Mouse (Mus musculus) lung, adult 18-20 months (tissue): ENCODE measurements around the gene Pjvk.
"Not testable (repeated sequence)": the region's sequence is repeated elsewhere in the genome, so short reads cannot be mapped to it uniquely, and the experiment has no call there.

ENCODE experiments used
- DNase-seq, 2 experiments: peaks; one replicate each; pipeline ENCODE4 v3.0.0; 2022; ENCODE audit warnings: mixed read lengths in 2 of 2

The Pjvk gene

DNA sequence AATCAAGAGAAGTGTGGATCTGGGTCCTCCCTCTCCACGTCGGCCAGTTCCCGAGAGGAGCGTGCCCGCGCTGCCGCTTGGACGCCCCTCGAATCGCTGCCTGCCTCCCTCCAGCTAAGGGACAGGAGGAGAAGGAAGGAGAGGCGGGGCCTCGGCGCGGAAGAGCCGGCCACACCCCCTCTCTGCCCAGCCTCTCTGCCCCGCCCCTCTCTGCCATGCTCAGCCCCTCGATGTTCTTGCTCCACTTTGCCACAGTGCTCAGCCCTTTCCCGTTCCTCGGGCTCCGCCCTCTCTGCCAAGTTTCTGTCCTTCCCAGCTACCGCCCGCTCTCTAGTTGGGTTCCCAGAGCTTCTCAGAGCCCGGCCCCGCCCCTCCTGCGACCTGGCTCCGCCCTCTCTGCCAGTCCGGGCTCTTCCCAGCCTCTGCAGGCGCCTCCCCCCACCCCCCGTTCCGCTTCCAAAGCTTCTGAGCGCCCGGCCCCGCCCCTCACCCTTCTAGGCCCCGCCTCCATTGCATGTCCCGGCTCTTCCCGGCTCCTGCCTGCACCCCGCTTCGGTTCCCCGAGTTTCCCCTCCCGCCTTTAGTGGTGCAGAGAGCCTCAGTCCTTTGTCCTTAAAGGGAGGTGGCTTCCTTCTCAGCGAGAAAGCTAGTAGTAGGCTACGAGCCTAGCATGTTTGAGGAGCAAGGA lies at the start of gene Pjvk, which contains the start of gene Prkra:
Pjvk (plus strand) TSS at position 594 of the 688 bp plus-strand sequence.
Prkra (minus strand) TSS at position 133 of the 688 bp plus-strand sequence.
- DNase-seq: peak; percentile 99 to 100

DNA sequence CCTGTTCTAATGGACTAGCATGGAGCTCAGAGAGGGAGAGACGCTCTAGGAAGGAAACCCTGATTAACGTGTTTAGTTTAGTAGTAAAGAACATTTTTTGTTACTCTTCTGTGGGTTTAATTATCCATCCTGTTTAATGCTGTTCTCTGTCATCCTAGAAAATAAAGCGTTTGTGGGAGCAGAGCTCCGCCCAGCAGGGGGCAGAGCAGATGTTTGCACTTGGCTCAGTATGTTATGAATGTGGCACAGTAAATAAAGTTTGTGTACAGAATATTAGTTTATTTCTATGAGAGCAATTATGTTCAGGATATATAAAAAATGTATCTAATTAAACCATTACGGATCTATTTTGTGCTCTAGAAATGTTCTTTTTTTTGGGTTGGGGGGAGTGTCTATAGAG lies 49.1 kb upstream of the Pjvk start:
- DNase-seq: peak in 1 of 2 experiments; percentile 15

DNA sequence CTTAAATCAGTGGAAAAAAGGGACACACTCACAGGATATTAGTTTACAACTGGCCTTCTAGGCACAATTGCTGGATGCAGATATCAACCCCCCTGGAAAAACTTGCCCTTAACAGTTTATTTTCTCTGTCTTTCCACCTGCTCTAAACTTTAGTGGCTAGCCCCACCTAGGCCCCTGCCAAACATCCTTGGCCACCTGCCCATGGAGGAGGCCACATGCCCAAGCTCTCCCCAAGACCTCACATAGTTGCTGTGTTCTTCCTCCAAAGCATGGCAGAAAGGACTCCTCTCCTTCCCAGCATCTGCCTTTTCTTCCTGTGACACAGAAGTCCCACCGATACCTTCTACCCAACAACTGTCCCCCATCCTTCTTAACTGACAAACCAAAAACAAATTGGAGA lies 46.0 kb upstream of the Pjvk start:
- DNase-seq: no peak

DNA sequence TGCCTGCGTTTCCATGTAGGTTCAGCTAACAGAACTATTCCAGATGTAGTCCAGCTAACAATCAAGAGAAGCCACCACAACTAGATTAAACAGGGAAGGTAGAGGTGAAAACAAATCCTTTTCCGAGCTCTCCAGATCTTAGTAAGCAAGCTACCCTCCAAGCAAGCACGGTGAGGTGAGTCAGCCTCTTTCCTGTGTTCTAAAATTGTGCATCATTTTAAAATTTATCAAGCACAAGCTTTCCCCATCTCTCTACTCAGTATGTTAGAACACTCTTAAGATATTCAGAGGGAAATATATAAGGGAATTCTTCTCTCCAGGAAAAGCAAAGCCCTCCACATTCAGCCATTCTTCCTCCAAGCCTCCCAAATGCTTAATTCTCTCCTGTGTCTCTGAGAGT lies 41.6 kb upstream of the Pjvk start:
- DNase-seq: no peak

DNA sequence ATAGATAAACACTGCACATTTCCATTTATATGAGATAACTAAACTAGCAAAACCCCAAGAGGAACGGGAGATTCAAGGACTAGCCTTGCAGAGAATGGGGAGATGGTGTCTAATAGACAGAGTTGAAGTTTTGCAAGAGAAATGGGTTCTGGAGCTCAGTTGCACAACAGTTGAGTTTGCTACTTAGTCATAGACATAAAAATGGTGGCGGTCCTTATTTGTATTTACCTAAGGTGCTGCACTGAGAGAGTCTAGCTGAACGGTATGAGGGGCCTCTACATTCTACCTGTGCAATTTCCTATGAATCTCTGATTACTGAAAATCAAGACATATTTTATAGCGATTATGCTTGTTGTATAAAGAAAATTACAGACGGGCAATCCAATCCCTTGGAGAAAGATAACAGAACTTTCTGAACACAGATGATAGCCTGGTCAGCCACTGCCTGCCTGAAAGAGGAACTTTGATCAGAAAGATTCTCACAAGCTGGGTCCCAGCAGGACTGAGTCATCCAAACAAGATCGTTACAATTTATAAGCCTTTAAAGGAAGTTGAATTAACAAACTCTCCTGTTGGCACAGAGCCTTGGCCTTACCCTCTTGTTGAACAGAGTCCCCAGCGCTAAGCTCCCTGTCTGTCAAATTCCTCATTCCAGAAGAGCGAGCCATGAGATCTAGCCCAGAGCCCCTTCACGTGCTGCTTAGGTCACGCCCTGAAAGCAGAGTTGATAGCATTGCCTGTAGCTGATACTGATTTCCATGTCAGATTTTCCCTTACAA lies 37.8 kb upstream of the Pjvk start:
- DNase-seq: peak in 1 of 2 experiments; percentile 13

DNA sequence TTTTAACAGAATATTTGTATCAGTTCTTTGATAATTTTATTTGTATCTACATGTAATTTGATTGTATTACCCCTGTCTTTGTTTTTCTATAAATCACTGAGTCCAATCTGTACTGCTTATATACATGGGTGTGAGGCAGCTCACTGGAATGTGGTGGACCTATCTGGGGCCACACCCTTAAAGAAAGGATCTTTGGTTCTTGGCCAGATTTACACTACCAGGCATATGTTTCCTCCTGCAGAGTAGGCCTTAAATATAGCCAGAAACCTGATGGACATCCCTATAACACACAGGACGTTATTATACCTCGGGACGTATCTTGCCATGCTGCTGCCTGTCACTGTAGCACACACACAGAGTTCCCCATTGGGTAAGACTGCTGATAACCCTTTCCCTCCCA lies 36.3 kb upstream of the Pjvk start:
- no peak for DNase-seq

DNA sequence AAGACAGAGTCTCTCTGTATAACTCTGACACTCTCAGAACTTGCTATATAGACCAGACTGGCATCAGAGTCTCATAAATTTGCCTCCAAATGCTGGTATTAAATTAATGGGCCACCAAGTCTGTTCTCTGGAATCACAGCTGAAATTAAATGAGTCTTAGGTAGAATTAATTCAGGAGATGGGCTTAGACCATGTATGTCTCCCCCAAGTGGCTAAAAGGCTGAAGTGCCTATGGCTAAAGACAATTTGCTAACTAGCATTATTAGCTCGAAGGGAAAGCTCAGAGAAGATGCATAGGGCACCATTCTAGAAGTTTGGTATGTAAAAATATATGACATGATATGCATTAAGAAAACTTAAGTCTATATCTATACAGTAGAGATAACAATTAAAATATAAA lies 30.2 kb upstream of the Pjvk start:
- peak in 1 of 2 experiments; percentile 18 for DNase-seq

DNA sequence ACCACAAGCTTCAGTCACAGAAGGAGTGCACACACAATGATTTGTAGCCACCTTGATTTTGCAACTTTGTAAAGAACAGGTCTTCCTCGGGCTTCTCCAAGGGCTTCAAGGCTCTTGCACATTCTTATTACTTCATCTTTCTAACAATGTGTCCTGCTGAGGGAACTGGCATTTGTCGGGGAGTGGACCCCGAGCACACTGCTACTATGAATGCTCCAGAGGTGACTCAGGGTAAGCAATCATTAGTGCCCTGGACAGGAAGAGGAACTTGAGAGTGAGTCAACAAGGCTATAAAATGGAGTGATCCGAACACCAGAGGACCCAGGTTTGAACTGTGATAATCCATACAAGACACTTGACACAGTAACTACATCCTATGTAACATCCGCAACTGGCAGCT lies 28.1 kb upstream of the Pjvk start:
- DNase-seq: no peak

DNA sequence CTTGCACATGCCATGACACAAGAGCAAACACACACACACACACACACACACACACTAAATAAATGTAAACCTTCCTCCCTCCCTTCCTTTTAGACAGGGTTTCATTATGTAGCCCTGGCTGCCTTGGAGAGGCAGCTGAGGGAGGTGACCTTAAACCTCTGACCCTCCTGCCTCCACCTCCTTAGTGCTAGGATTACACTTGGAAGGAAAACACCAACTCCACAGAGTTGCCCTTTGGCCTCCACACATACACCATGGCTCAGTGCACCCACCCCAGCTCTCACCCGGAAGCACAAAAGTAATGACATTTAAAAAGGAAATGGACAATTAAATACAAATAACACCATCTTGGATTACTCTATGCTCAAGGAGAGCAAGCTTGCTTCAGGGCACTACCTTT lies 26.6 kb upstream of the Pjvk start:
- no peak for DNase-seq

DNA sequence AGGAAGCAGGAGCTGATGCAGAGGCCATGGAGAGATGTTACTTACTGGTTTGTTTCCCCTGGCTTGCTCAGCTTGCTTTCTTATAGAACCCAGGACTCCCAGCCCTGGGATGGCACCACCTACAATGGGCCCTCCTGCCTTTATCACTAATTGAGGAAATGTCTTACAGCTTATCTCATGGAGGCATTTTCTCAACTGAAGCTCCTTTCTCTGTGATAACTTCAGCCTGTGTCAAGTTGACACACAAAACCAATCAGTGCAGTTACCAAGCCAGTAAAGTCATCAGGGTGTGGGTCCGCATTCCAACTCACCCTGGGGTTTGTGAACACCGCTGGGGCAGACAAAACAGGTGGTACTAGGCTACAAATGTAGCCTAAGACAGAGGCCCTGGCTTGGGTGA lies 26.0 kb upstream of the Pjvk start:
- DNase-seq: not testable (repeated sequence)

DNA sequence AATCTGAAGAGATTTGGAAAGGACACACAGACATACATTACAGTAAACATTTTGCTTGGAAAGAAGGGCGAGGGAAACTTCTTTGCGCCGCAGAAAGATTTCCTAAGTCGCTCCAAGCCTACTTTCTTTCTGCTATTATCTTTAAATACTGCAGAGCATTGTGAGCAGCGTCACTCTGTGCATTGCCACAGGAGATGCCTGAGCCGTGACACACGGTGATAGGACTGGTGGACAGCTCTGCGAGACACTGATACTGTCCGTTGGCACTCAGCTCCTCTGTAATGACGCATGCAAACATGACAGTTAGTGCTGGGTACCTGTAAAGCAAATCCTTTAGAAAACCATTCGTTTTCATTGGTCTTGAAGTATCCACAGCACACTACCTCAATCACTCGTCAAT lies 18.0 kb upstream of the Pjvk start:
- no peak for DNase-seq

DNA sequence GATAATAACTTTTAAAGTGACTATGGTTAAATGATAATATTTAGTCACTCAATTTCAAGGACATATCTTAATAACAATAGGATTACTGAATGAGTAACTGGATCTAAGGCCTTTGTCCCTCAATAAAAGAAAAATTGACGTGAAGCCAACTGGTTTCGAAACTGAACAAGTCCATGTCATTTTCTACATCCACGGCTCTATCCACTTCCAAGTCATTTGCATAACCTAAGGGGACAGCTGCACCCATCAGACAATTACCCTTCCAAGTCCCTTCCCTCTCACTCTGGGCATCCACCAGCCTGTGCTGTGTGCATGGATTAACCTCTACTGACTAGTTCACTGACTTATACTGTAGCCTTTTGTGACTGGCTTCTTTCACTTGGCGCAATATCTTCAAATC lies 16.7 kb upstream of the Pjvk start:
- no peak for DNase-seq

DNA sequence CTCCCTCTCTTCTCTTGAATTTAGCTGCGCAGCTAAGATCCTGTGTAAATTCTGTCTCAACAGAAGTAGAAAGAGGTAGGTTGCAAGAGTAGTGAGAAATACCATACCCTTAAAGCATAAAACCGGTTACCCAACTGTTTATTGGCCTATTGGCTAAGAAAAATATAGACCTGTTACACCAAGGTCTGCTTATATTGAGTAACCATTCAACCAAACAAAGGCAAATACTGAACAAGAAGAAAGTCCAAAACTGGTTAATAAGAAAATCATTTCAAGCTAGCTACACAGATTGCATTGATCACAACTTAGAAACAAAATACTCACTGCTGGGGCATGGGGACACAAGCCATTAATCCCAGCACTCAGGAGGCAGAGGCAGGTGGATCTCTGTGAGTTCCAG lies 8.6 kb upstream of the Pjvk start:
- no peak for DNase-seq

DNA sequence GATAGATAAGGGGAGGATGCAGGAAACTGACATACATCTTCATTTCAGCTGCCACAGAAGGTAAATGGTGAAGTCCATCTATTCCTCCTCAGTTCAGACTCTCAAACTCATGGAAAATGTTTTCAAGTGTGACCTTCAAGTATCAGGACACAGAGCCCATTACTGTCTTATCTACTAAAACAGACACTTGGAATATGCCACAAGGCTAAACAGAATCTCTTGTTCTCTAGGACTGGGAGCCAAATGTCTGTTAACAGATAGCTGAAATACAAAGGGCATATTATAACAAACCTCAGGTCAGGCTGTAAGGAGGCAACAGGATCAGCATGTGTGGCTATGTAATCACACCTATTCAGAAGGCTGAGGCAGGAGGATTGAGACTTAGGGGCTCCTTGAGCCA lies 4.5 kb upstream of the Pjvk start:
- DNase-seq: no peak

DNA sequence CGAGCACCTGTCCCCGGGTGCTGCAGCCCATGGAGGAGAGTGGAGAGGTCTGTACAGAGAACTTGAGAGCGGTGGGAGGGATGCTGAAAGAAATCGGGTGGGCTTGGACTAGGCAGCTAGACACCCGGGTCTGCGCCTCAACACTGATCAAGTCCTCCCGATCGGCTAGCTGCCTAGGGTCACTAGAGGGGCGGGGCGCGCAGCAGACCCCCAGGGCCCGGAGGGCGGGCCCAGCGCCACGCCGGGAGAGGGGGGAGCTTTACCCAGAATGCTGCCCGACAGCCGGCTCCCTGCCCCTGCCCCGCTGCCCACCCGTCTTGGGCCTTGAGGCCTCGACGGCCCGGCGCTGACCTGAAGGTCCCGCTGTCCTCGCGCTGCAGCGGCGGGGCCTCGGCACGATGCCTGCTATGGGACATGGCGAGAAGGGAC lies 821 bp upstream of the Pjvk start:
- no peak for DNase-seq

DNA sequence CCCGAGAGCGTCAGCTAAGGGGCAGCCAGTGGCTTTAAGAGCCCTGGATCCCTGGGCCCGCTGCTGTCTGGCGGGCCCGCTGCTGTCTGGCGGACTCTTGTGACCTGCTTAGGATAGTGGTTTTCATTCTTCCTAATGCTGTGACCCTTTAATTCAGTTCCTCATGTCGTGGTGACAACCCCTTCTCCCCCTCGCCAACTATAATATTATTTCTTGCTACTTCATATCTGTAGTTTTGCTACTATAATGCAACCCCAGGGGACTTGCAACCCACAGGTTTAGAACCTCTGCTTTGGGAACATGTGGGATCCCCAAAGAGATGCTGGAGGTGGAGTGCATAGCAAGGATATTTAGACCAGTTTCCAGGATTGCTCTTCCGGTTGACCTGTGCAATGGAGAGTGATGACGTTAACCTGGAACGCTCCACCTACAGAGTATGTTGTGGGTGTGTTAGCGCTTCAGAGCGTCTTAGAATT lies 428 bp downstream of the Pjvk start:
- peak; percentile 21 to 51 for DNase-seq

DNA sequence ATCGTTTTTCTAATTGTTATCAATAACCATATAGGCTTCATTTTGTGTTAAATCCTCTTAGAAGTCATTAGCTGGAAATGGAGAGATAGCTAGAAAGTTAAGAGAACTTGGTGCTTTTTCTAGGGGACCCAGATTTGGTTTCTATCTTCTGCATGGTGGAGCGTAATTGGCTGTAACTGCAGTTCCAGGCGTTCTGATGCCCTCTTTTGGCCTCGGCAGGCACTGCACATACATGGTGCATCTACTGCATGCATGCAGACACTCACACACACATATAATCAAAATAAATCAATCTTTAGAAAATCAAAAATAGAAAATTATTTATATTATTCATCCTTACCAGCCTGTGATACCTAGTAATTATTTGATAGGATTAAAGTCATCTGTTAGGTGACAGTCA lies 4.8 kb downstream of the Pjvk start:
- no peak for DNase-seq

DNA sequence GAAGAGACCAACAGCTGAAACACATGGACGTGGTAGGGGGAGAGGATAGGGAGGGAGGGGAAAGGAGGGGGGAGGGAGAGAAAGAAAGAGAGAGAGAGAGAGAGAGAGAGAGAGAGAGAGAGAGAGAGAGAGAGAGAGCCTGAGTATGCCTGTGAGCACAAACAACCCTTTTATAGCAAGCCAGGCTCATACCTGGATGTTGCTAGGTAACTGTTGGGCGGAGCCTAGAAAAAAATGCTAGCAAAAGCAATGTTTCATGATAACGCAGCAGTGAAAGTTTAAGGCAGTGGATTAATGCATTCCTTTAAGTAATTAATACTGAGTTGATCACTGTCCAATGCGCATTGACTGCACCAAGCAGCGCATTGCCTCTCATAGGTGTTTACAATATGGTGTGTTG lies 6.4 kb downstream of the Pjvk start:
- peak in 1 of 2 experiments; percentile 34 for DNase-seq

DNA sequence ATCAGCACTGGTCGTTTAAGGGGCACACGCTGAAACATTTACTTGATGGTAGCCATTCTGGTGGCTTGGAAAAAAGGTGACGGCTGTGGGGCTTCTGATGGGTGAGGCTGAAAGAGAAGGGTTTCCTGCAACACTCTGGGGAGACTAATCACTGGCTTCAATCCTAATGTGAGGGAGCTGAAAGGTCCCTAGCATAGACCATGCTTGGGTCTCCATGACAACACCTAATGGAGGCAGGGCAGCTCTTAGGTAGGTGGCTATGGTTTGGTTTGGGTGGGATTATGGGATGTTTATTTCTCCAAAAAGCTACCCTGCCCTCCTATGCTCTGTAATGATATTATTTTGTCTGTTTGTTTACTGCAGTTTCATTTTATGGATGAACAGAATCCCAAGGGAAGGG lies 7.2 kb downstream of the Pjvk start:
- no peak for DNase-seq

DNA sequence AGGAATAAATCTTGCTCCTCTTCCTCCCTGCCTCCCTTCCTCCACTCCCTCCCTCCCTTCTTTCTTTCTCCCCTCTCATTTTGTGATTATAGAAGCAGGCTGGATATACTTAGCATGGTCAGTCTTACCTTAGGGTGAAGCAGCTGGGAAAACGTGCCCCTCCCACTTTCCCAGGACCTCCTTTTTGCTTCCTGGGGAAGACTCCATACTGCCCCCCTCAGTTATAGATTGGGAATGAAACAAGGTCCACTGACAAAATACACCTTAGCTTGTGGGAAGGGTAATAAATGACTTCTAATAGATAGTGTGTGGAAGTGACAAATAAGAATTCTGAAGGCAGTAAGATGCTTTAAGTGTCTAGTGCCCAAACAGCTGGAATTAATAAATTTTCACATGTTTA lies 7.7 kb downstream of the Pjvk start:
- peak in 1 of 2 experiments; percentile 28 for DNase-seq

DNA sequence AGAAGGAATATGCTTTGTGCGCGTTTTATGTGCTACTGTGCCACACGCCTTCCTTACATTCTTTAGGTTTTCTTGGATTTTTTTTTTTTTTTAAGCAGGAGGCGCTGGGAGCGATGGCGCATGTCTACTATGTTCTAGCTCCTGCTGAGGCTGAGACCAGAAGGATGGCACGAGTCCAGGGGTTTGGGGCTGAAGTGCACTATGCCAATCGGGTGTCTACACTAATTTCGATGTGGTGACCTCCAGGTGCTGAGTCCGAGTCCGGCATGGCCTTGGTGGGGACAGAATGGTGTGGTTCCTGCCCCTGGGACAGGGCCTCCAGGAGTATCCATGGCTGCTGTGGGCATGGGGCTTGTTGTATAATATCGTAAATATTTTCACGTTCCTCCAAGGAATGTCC lies 10.3 kb downstream of the Pjvk start:
- DNase-seq: no peak

DNA sequence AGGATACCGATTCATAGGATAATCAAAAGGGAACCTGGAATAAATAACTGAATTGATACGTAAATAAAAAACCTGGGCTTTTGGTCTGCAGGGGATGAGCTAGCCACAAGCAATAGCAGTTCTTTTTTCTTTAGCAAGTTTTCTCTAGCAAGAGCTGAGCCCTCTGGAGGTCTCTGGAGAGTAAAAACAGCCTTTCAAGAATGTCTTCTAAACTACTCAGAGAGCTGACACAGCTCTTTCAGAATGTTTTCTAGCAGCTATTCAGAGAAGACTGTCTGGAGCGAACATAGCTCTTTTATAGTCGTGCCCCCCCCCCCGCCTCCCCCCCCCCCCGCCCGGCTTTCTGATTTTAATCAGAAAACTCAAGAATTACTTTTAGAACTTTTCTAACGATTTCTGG lies 11.1 kb downstream of the Pjvk start:
- no peak for DNase-seq

DNA sequence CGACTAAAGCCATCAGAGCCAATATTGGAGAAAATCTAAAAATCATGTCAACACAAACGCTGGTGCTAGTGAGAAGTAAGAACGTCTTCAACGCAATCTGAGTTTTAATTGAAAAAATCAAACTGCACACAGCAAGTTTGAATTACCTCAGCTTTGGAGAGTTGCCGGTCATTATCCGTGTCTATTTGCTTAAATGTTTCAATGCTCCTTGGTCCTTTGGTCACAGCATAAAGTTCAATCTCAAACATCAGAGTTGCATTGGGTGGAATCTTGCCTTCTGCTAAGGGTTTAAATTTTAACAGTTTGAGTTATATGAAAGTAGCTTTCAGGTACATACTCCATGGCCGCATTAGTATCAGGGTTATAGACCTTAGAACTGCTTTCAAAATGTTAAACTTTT lies 17.3 kb downstream of the Pjvk start:
- no peak for DNase-seq

DNA sequence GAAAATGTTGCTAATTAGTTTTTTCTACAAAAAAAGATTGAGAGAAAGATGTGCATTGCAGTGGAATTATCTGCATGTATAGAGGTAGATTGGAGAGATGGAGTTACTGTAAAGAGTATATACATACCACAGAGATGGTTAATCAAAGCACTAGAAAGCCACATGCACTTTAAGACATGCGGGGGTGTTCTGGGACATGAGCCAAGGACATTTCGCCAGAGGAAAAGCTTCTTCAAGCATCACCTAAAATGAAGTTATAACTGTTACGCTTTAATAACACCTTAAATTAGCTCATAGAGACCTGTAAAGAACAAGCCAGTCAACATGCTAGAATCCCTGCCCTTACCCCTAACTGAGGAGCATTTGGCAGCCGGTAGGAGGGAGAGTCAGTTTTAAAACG lies 18.9 kb downstream of the Pjvk start:
- no peak for DNase-seq
